ENCODE assay signal across 16 mouse cellular contexts in the genomic region with DNA sequence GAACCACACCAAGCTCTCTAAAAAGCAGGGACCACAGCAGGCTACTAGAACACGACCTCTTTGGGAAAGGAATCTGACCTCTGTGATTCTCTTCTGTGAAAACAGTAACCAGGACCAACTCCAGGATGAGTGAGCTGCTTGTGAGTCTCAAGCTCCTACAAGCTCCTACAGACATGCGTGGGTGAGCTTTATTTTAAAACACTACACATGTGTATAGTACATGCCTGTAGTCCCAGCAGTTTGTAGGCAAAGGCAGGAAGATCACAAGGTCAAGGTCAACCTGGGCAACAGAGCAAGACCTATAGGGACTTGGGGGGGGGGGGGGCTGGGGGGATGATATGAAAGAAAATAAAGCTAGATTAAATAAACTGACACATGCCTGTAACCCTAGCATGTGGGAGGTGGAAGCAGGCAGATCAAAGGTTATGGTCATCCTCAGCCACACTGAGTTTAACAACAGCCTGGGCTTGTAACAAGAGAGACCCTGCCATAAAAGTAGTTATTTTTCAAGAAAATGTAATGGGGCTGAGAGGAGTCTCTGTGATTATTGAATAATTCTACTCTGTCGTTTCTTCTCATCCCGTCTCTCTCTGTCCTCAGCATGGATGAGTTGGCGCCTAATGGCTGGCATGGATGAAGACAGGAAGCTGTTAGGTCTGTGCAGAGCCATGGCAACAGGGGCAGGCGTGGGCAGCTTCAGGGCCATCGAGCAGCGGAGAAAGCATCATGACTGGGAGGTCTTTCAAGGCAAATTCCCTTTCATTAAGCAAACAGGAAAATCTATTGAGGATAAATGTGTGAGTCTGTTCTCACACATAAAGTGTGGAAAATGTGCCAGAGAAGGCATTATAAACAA.
DNase-seq lines count a peak whose midpoint lies in the region; ATAC-seq and TF ChIP-seq lines count a peak whose summit lies in the region.
"Had no signal": no experiment of that assay in that cellular context is flagged by ENCODE, and none has a peak within 500 bp of the region (broad histone marks: within the 10 kb centered on the region; RNA-seq: fewer than 3 reads in every experiment).

No protein-coding gene starts in this region.

- peak; percentile 71; the same call in 1 of the 2 replicates for ATAC-seq in forebrain, embryonic 15.5 days (replicated peaks)
- ATAC-seq in forebrain, embryonic 11.5 days (replicated peaks; ENCODE audit: low FRiP score), result no peak
- peak; percentile 52; the same call in 1 of the 2 replicates for ATAC-seq in kidney, postnatal 0 days (replicated peaks; ENCODE audit: low FRiP score, low read depth)
- peak; percentile 61; the same call in 1 of the 2 replicates for ATAC-seq in forebrain, embryonic 16.5 days
- ATAC-seq in granulocyte monocyte progenitor cell, adult 5-6 weeks (replicated peaks; ENCODE audit: poor library complexity, severe bottlenecking), result no peak
- ATAC-seq: activated CD4-positive, CD25-positive, alpha-beta regulatory T cell, adult 4 months; Patski had no signal

- no peak overlapping the region for H3K9ac ChIP-seq in forebrain, embryonic 15.5 days (replicated peaks)
- no peak overlapping the region for H3K9ac ChIP-seq in forebrain, embryonic 11.5 days (ENCODE audit: low read length)
- no peak overlapping the region for H3K9ac ChIP-seq in kidney, postnatal 0 days (ENCODE audit: low read depth, low read length)
- H3K9ac ChIP-seq in forebrain, embryonic 16.5 days (replicated peaks; ENCODE audit: low read depth, low read length), result no peak overlapping the region
- H3K9ac ChIP-seq: limb, embryonic 13.5 days; liver, embryonic 14.5 days had no signal

- no peak overlapping the region for H3K4me3 ChIP-seq in forebrain, embryonic 15.5 days
- H3K4me3 ChIP-seq in forebrain, embryonic 11.5 days (ENCODE audit: low read depth, low read length), result no peak overlapping the region
- no peak overlapping the region for H3K4me3 ChIP-seq in kidney, postnatal 0 days (replicated peaks; ENCODE audit: low read depth, low read length)
- H3K4me3 ChIP-seq in forebrain, embryonic 16.5 days (replicated peaks; ENCODE audit: low read length), result no peak overlapping the region
- H3K4me3 ChIP-seq: limb, embryonic 13.5 days had no signal

- no peaks in the 10 kb centered on the region for H3K27me3 ChIP-seq in forebrain, embryonic 15.5 days
- H3K27me3 ChIP-seq in forebrain, embryonic 11.5 days (ENCODE audit: control insufficient read depth, insufficient read depth, low read length), result no peaks in the 10 kb centered on the region
- H3K27me3 ChIP-seq in kidney, postnatal 0 days (ENCODE audit: insufficient read depth, low read length), result no peaks in the 10 kb centered on the region
- no peaks in the 10 kb centered on the region for H3K27me3 ChIP-seq in forebrain, embryonic 16.5 days (replicated peaks; ENCODE audit: control insufficient read depth, insufficient read depth, low read length)
- H3K27me3 ChIP-seq: limb, embryonic 13.5 days; Patski had no signal

- H3K36me3 ChIP-seq in forebrain, embryonic 15.5 days, result no peaks in the 10 kb centered on the region
- H3K36me3 ChIP-seq in forebrain, embryonic 11.5 days (ENCODE audit: control insufficient read depth, insufficient read depth, low read length), result no peaks in the 10 kb centered on the region
- no peaks in the 10 kb centered on the region for H3K36me3 ChIP-seq in kidney, postnatal 0 days (ENCODE audit: insufficient read depth, low read length)
- no peaks in the 10 kb centered on the region for H3K36me3 ChIP-seq in forebrain, embryonic 16.5 days (ENCODE audit: control insufficient read depth, insufficient read depth)
- H3K36me3 ChIP-seq: limb, embryonic 13.5 days had no signal

- WGBS in forebrain, embryonic 15.5 days, result 67% methylated on average over 8 of the region's 8 CpGs
- 79% methylated on average over 8 of the region's 8 CpGs for WGBS in forebrain, embryonic 11.5 days
- WGBS in kidney, postnatal 0 days, result 41% methylated on average over 8 of the region's 8 CpGs
- WGBS in forebrain, embryonic 16.5 days, result 67% methylated on average over 8 of the region's 8 CpGs

- DNase-seq in forebrain, embryonic 11.5 days (ENCODE audit: low spot score), result no peak
- DNase-seq in kidney, postnatal 0 days (ENCODE audit: low spot score), result peak; percentile 65
- no peak for DNase-seq in kidney, adult 11 months
- peak; percentile 64 for DNase-seq in Muller cell, postnatal 12 days (ENCODE audit: inconsistent ontology term)
- DNase-seq: adrenal gland, postnatal 36 days; gastrocnemius, postnatal 14 days; kidney, postnatal 25 days; layer of hippocampus, adult 9-11 months; thymus, adult 2 months had no signal

- 0 out of 2 replicates have a peak, but pooled peaks cover 3% of the 10 kb centered on the region for H3K4me1 ChIP-seq in forebrain, embryonic 15.5 days
- H3K4me1 ChIP-seq in forebrain, embryonic 11.5 days (replicated peaks; ENCODE audit: control insufficient read depth, insufficient read depth, low read length), result no peaks in the 10 kb centered on the region
- H3K4me1 ChIP-seq in kidney, postnatal 0 days (replicated peaks; ENCODE audit: insufficient read depth, low read length), result no peaks in the 10 kb centered on the region
- no peaks in the 10 kb centered on the region for H3K4me1 ChIP-seq in forebrain, embryonic 16.5 days (replicated peaks; ENCODE audit: control insufficient read depth, insufficient read depth, low read length)

- H3K4me2 ChIP-seq in forebrain, embryonic 15.5 days (replicated peaks), result no peak overlapping the region
- no peak overlapping the region for H3K4me2 ChIP-seq in forebrain, embryonic 11.5 days (ENCODE audit: low read depth, low read length, severe bottlenecking)
- no peak overlapping the region for H3K4me2 ChIP-seq in kidney, postnatal 0 days (ENCODE audit: low read length)
- no peak overlapping the region for H3K4me2 ChIP-seq in forebrain, embryonic 16.5 days (ENCODE audit: low read length)
- H3K4me2 ChIP-seq: limb, embryonic 13.5 days had no signal

- TF ChIP-seq CTCF in kidney, postnatal 0 days (IDR thresholded peaks at IDR 0.05; ENCODE audit: low read depth), result no peak

- no peaks in the 10 kb centered on the region for H3K9me3 ChIP-seq in forebrain, embryonic 15.5 days
- H3K9me3 ChIP-seq in forebrain, embryonic 11.5 days (ENCODE audit: control insufficient read depth, low read length), result no peaks in the 10 kb centered on the region
- H3K9me3 ChIP-seq in kidney, postnatal 0 days (replicated peaks; ENCODE audit: low read length), result no peaks in the 10 kb centered on the region
- H3K9me3 ChIP-seq in forebrain, embryonic 16.5 days (ENCODE audit: control insufficient read depth, low read length), result no peaks in the 10 kb centered on the region
- H3K9me3 ChIP-seq: limb, embryonic 13.5 days had no signal

- no peak overlapping the region for H3K27ac ChIP-seq in forebrain, embryonic 15.5 days (replicated peaks)
- no peak overlapping the region for H3K27ac ChIP-seq in forebrain, embryonic 11.5 days (ENCODE audit: low read depth, low read length)
- no peak overlapping the region for H3K27ac ChIP-seq in kidney, postnatal 0 days
- no peak overlapping the region for H3K27ac ChIP-seq in forebrain, embryonic 16.5 days (ENCODE audit: low read length)
- H3K27ac ChIP-seq: limb, embryonic 13.5 days; liver, embryonic 14.5 days had no signal

Comparison
In these comparisons a context has a peak if more than half of its experiments do, and no peak if none do; other contexts are left out.
1. ATAC-seq: peak in forebrain, embryonic 15.5 days (single experiment), kidney, postnatal 0 days (single experiment) and forebrain, embryonic 16.5 days (single experiment); none in forebrain, embryonic 11.5 days (single experiment) and granulocyte monocyte progenitor cell, adult 5-6 weeks (single experiment).
2. DNase-seq: peak in kidney, postnatal 0 days (single experiment) and Muller cell, postnatal 12 days (single experiment); none in forebrain, embryonic 11.5 days (single experiment) and kidney, adult 11 months (single experiment).